Mouse (Mus musculus): ENCODE results near the gene Psmd10. TPM values are rescaled to one million over a fixed set of nuclear protein-coding genes. Genes with fewer than 3 reads are reported as not detected.

The Psmd10 gene
- polyA plus RNA-seq, 1 experiment from 2014 or later, result 33.1 TPM

- H3K4me2 ChIP-seq (ENCODE audit: low read depth, low read length), result no peak overlapping the region
- no peaks in the 10 kb centered on the region for H3K27me3 ChIP-seq (ENCODE audit: control insufficient read depth, insufficient read depth, low read depth, low read length)
- no peaks in the 10 kb centered on the region for H3K4me1 ChIP-seq (ENCODE audit: control insufficient read depth, low read depth, low read length)
- no peaks in the 10 kb centered on the region for H3K9me3 ChIP-seq (replicated peaks; ENCODE audit: control insufficient read depth, low read length)
- H3K27ac ChIP-seq (ENCODE audit: low read length), result no peak overlapping the region
- no peaks in the 10 kb centered on the region for H3K36me3 ChIP-seq (ENCODE audit: control insufficient read depth, insufficient read depth)
- H3K4me3 ChIP-seq (ENCODE audit: low read depth, low read length), result no peak overlapping the region
- 62% methylated on average over 3 of the region's 3 CpGs for WGBS (ENCODE audit: insufficient replicate concordance)
- no peak overlapping the region for H3K9ac ChIP-seq (ENCODE audit: low read depth, low read length)
- ATAC-seq (ENCODE audit: low read depth), result no peak
These were observed 53.0 kb downstream of the Psmd10 start for GRCm38 (mm10) chrX:140903487-140903886.

Other genes with a start within 250 kb of the Psmd10 start
- gene Tex13b, start 143.3 kb downstream of the Psmd10 start, polyA plus RNA-seq (2015; fragmentation: Nextera tagmentation; extraction: Ambion mirVana), result not detected in 2 replicates
- 0.13 TPM in 1 of 2 replicates, not detected in the other for gene Vsig1, start 49.1 kb downstream of the Psmd10 start, polyA plus RNA-seq (2015; fragmentation: Nextera tagmentation; extraction: Ambion mirVana)
- 25.3 and 26.9 TPM in 2 replicates for gene Atg4a, start 179 bp upstream of the Psmd10 start, polyA plus RNA-seq (2015; fragmentation: Nextera tagmentation; extraction: Ambion mirVana)